Mouse (Mus musculus) MEL (cell line): ENCODE measurements around the gene Wbp4. TPM values are rescaled to one million over a fixed set of nuclear protein-coding genes. Genes with fewer than 3 reads are reported as not detected.
A peak's percentile ranks its signal among the peaks of the same experiment; 100 is the strongest.

Source experiments
- DNase-seq: peaks from one replicate; pipeline ENCODE4 v3.0.0; 2011; ENCODE audit warnings: low read depth, low spot score
- H3K27ac ChIP-seq: 2 replicates; pipeline ENCODE4 v1.5.1; 2012; ENCODE audit warnings: low read depth, mild to moderate bottlenecking, control low read depth, low read length, moderate library complexity; ENCODE audit not compliant: control insufficient read depth
- H3K27me3 ChIP-seq, 2 experiments: fragments of 150-350 bp in 1 of 2; sonication (generic) in 1 of 2; 2 replicates each; pipeline ENCODE4 v1.6.1; 2012; ENCODE audit warnings: low read length in 2 of 2, mild to moderate bottlenecking in 2 of 2, improper control_type of control experiment in 1 of 2, moderate library complexity in 1 of 2; ENCODE audit not compliant: insufficient read depth in 2 of 2, control insufficient read depth in 1 of 2
- H3K36me3 ChIP-seq, 2 experiments: 2 replicates each; pipeline ENCODE4 v1.6.1; 2012 to 2014; ENCODE audit warnings: low read length in 2 of 2, improper control_type of control experiment in 1 of 2, inconsistent platforms in 1 of 2, mild to moderate bottlenecking in 1 of 2; ENCODE audit not compliant: insufficient read depth in 2 of 2, control insufficient read depth in 1 of 2
- H3K4me1 ChIP-seq, 2 experiments: fragments of 150-350 bp in 1 of 2; sonication (generic) in 1 of 2; 2 replicates each; pipeline ENCODE4 v1.6.1; 2012; ENCODE audit warnings: low read length in 2 of 2, improper control_type of control experiment in 1 of 2, mild to moderate bottlenecking in 1 of 2; ENCODE audit not compliant: insufficient read depth in 2 of 2, control insufficient read depth in 1 of 2
- H3K4me3 ChIP-seq, 2 experiments: fragments of 150-350 bp in 1 of 2; sonication (generic) in 1 of 2; 2 replicates each; pipeline ENCODE4 v1.5.1; 2012; ENCODE audit warnings: low read depth in 2 of 2, low read length in 2 of 2, mild to moderate bottlenecking in 2 of 2, moderate library complexity in 2 of 2, control low read depth in 1 of 2, improper control_type of control experiment in 1 of 2; ENCODE audit not compliant: control insufficient read depth in 1 of 2, insufficient read depth in 1 of 2
- H3K79me2 ChIP-seq: 2 replicates; pipeline ENCODE4 v1.6.1; 2012; ENCODE audit warnings: mild to moderate bottlenecking, low read length, moderate library complexity; ENCODE audit not compliant: control insufficient read depth, poor library complexity, insufficient read depth
- H3K9ac ChIP-seq: 2 replicates; pipeline ENCODE4 v1.6.1; 2012; ENCODE audit warnings: low read depth, mild to moderate bottlenecking, control low read depth, low read length, moderate library complexity; ENCODE audit not compliant: control insufficient read depth, poor library complexity, severe bottlenecking
- H3K9me3 ChIP-seq: fragments of 150-350 bp; sonication (generic); replicated peaks from 2 replicates; pipeline ENCODE4 v1.6.1; 2012; ENCODE audit warnings: mild to moderate bottlenecking, low read length, improper control_type of control experiment, moderate library complexity; ENCODE audit not compliant: insufficient read depth
- BHLHE40 ChIP-seq: IDR thresholded peaks from 2 replicates; pipeline ENCODE4 v1.6.1; 2012; ENCODE audit warnings: low read depth, mild to moderate bottlenecking, inconsistent platforms, low read length, improper control_type of control experiment, borderline replicate concordance
- CHD1 ChIP-seq: IDR thresholded peaks from 2 replicates; pipeline ENCODE4 v1.6.1; 2012; ENCODE audit warnings: low read depth, mild to moderate bottlenecking, inconsistent platforms, low read length, improper control_type of control experiment
- CHD2 ChIP-seq: IDR thresholded peaks from 2 replicates; pipeline ENCODE4 v1.6.1; 2011; ENCODE audit warnings: low read length, improper control_type of control experiment
- CTCF ChIP-seq, 3 experiments: IDR thresholded peaks in 2 of 3; conservative IDR thresholded peaks in 1 of 3; 2 replicates each; pipeline ENCODE4 v1.5.1; 2011 to 2012; ENCODE audit warnings: low read length in 3 of 3, low read depth in 2 of 3, mild to moderate bottlenecking in 2 of 3, improper control_type of control experiment in 1 of 3, inconsistent platforms in 1 of 3, mixed read lengths in 1 of 3, moderate library complexity in 1 of 3; ENCODE audit not compliant: control insufficient read depth in 1 of 3, insufficient read depth in 1 of 3, poor library complexity in 1 of 3, severe bottlenecking in 1 of 3
- E2F4 ChIP-seq: IDR thresholded peaks from 2 replicates; pipeline ENCODE4 v1.6.1; 2011; ENCODE audit warnings: low read depth, low read length, improper control_type of control experiment, borderline replicate concordance
- ELF1 ChIP-seq: IDR thresholded peaks from 2 replicates; pipeline ENCODE4 v1.6.1; 2014; ENCODE audit warnings: low read depth, mild to moderate bottlenecking, inconsistent platforms, low read length, improper control_type of control experiment, moderate library complexity
- EP300 ChIP-seq, 2 experiments: IDR thresholded peaks; 2 replicates each; pipeline ENCODE4 v1.6.1; 2011; ENCODE audit warnings: improper control_type of control experiment in 2 of 2, low read length in 2 of 2, low read depth in 1 of 2, mild to moderate bottlenecking in 1 of 2
- ETS1 ChIP-seq: IDR thresholded peaks from 2 replicates; pipeline ENCODE4 v1.6.1; 2012; ENCODE audit warnings: low read depth, mild to moderate bottlenecking, inconsistent platforms, low read length, improper control_type of control experiment, moderate library complexity
- HCFC1 ChIP-seq: IDR thresholded peaks from 2 replicates; pipeline ENCODE4 v1.6.1; 2012; ENCODE audit warnings: low read depth, mild to moderate bottlenecking, inconsistent platforms, low read length, improper control_type of control experiment, moderate library complexity
- JUND ChIP-seq: IDR thresholded peaks from 2 replicates; pipeline ENCODE4 v1.6.1; 2011; ENCODE audit warnings: low read depth, mild to moderate bottlenecking, improper control_type of control experiment, low read length
- KAT2A ChIP-seq: conservative IDR thresholded peaks from 2 replicates; pipeline ENCODE4 v1.6.1; 2012; ENCODE audit warnings: low read depth, low read length, improper control_type of control experiment, inconsistent platforms
- MAFK ChIP-seq: IDR thresholded peaks from 2 replicates; pipeline ENCODE4 v1.6.1; 2011; ENCODE audit warnings: low read depth, mild to moderate bottlenecking, low read length, improper control_type of control experiment, borderline replicate concordance
- MAX ChIP-seq: IDR thresholded peaks from 2 replicates; pipeline ENCODE4 v1.6.1; 2011; ENCODE audit warnings: low read length, improper control_type of control experiment
- MAZ ChIP-seq: IDR thresholded peaks from 2 replicates; pipeline ENCODE4 v1.6.1; 2012; ENCODE audit warnings: low read depth, mild to moderate bottlenecking, inconsistent platforms, low read length, improper control_type of control experiment
- MEF2A ChIP-seq: IDR thresholded peaks from 2 replicates; pipeline ENCODE4 v1.6.1; 2014; ENCODE audit warnings: low read depth, mild to moderate bottlenecking, inconsistent platforms, low read length, improper control_type of control experiment; ENCODE audit not compliant: poor library complexity, insufficient replicate concordance, severe bottlenecking; ENCODE audit errors: extremely low read depth
- MXI1 ChIP-seq: IDR thresholded peaks from 2 replicates; pipeline ENCODE4 v1.6.1; 2011; ENCODE audit warnings: mild to moderate bottlenecking, low read depth, low read length, improper control_type of control experiment
- MYB ChIP-seq: IDR thresholded peaks from 2 replicates; pipeline ENCODE4 v1.6.1; 2011; ENCODE audit warnings: mild to moderate bottlenecking, low read depth, low read length, improper control_type of control experiment
- MYC ChIP-seq: IDR thresholded peaks from 2 replicates; pipeline ENCODE4 v1.6.1; 2011; ENCODE audit warnings: low read depth, mild to moderate bottlenecking, low read length, improper control_type of control experiment, moderate library complexity
- NELFE ChIP-seq: IDR thresholded peaks from 2 replicates; pipeline ENCODE4 v1.6.1; 2011; ENCODE audit warnings: low read depth, low read length, improper control_type of control experiment
- NRF1 ChIP-seq: IDR thresholded peaks from 2 replicates; pipeline ENCODE4 v1.6.1; 2014; ENCODE audit warnings: low read depth, mild to moderate bottlenecking, inconsistent platforms, low read length, improper control_type of control experiment, moderate library complexity; ENCODE audit not compliant: poor library complexity, insufficient read depth, severe bottlenecking
- POLR2A ChIP-seq, 2 experiments: IDR thresholded peaks; 2 replicates each; pipeline ENCODE4 v1.6.1; 2011 to 2012; ENCODE audit warnings: low read length in 2 of 2, mild to moderate bottlenecking in 2 of 2, control low read depth in 1 of 2, improper control_type of control experiment in 1 of 2, low read depth in 1 of 2, moderate library complexity in 1 of 2; ENCODE audit not compliant: control insufficient read depth in 1 of 2, insufficient read depth in 1 of 2, poor library complexity in 1 of 2
- POLR2AphosphoS2 ChIP-seq: IDR thresholded peaks from 2 replicates; pipeline ENCODE4 v1.6.1; 2011; ENCODE audit warnings: low read length, improper control_type of control experiment
- POLR2AphosphoS5 ChIP-seq: IDR thresholded peaks from 2 replicates; pipeline ENCODE4 v1.6.1; 2012; ENCODE audit warnings: low read depth, borderline replicate concordance, mild to moderate bottlenecking, inconsistent platforms, low read length, moderate library complexity, mixed read lengths
- RAD21 ChIP-seq: IDR thresholded peaks from 2 replicates; pipeline ENCODE4 v1.6.1; 2011; ENCODE audit warnings: mild to moderate bottlenecking, low read depth, low read length, improper control_type of control experiment
- RCOR1 ChIP-seq: IDR thresholded peaks from 2 replicates; pipeline ENCODE4 v1.6.1; 2012; ENCODE audit warnings: low read depth, mild to moderate bottlenecking, inconsistent platforms, low read length, improper control_type of control experiment
- SMC3 ChIP-seq: IDR thresholded peaks from 2 replicates; pipeline ENCODE4 v1.6.1; 2011; ENCODE audit warnings: low read depth, low read length, improper control_type of control experiment
- TAL1 ChIP-seq: IDR thresholded peaks from 2 replicates; pipeline ENCODE4 v1.6.1; 2012; ENCODE audit warnings: mild to moderate bottlenecking, inconsistent platforms, low read length, moderate library complexity, mixed read lengths
- TBP ChIP-seq: IDR thresholded peaks from 2 replicates; pipeline ENCODE4 v1.8.0; 2011; ENCODE audit warnings: low read depth, low read length, improper control_type of control experiment
- TCF12 ChIP-seq: IDR thresholded peaks from 2 replicates; pipeline ENCODE4 v1.6.1; 2014; ENCODE audit warnings: low read depth, mild to moderate bottlenecking, inconsistent platforms, low read length, improper control_type of control experiment, moderate library complexity
- UBTF ChIP-seq: IDR thresholded peaks from 2 replicates; pipeline ENCODE4 v1.6.1; 2012; ENCODE audit warnings: low read depth, mild to moderate bottlenecking, inconsistent platforms, low read length, improper control_type of control experiment, moderate library complexity, borderline replicate concordance; ENCODE audit not compliant: insufficient read depth
- USF1 ChIP-seq: IDR thresholded peaks from 2 replicates; pipeline ENCODE4 v1.6.1; 2014; ENCODE audit warnings: low read depth, mild to moderate bottlenecking, inconsistent platforms, low read length, improper control_type of control experiment, moderate library complexity
- ZC3H11A ChIP-seq: IDR thresholded peaks from 2 replicates; pipeline ENCODE4 v1.6.1; 2012; ENCODE audit warnings: low read depth, mild to moderate bottlenecking, inconsistent platforms, low read length, improper control_type of control experiment
- ZKSCAN1 ChIP-seq: IDR thresholded peaks from 2 replicates; pipeline ENCODE4 v1.6.1; 2012; ENCODE audit warnings: low read depth, mild to moderate bottlenecking, inconsistent platforms, low read length, improper control_type of control experiment, moderate library complexity
- ZMIZ1 ChIP-seq: IDR thresholded peaks from 2 replicates; pipeline ENCODE4 v1.6.1; 2012; ENCODE audit warnings: low read depth, mild to moderate bottlenecking, inconsistent platforms, low read length, improper control_type of control experiment, moderate library complexity
- ZNF384 ChIP-seq: IDR thresholded peaks from 2 replicates; pipeline ENCODE4 v1.6.1; 2012; ENCODE audit warnings: low read depth, mild to moderate bottlenecking, inconsistent platforms, low read length, improper control_type of control experiment
- polyA plus RNA-seq, 2 experiments: library from polyadenylated mRNA; stranded (reverse) in 1 of 2; unstranded in 1 of 2; fragments of >175 nt in 1 of 2; fragments of >200 nt in 1 of 2; gene quantifications; 2 replicates each; pipeline versions ENCODE4 v1.2.1 to v1.2.4; 2012; ENCODE audit warnings: low replicate concordance in 2 of 2, low read depth in 1 of 2; ENCODE audit not compliant: insufficient read length in 2 of 2, insufficient read depth in 1 of 2, missing spikeins in 1 of 2
- total RNA-seq: library from RNA; depleted of rRNA; stranded (reverse); fragments of 300-350 nt; gene quantifications from 2 replicates; pipeline ENCODE4 v1.2.3, GENCODE M21; 2012; rRNA removed

The Wbp4 gene
- total RNA-seq: 14.5 and 15.9 TPM in 2 replicates
- polyA plus RNA-seq: 10 to 100 TPM; 22.1 to 87.6 TPM

DNA sequence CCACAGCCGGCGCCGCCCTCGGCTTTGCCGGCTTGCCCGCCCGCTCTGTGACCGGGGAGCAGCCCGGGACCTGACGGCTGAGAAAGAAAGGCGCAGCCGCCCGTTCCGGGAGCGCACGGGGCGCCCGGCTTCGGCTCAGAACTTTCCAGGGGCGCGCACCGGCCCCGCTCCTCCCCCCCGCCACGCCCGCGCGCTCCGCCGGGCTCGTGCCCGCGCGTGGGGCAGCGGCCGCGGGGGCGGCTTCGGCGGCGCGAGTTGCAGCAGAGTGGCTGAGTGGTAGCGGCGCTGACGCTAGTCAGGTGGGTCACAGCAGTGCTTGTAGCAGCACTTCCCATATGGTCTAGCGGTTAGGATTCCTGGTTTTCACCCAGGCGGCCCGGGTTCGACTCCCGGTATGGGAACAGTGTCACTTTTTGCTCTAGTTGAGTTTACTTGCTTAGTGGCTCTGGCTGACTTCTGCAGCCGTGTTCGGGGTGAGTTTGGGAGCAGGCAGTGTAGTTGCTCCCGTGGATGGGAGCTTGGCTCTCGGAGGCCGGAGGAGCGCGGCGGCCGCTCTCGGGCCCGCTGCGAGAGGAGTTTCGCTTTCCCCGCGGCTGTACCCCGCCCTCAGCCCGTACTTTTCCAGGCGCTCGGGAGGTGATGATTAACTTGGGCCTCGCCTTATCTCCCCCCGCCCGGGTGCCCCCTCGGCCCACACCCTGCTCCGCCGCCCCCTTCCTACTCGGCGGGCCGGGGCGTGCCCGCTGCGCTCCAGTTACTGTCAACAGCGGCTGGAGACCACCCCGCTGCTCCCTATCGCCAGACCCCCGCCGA, at the start of gene Wbp4:
Wbp4 (minus strand) TSS at position 182 of the 813 bp plus-strand sequence.
- Histone ChIP-seq H3K27me3 (no peaks in the 10 kb centered on the region), H3K4me3 (peak within 1 kb of the TSS; percentile 96 to 99), H3K9me3 (no peaks in the 10 kb centered on the region), H3K36me3 (peaks cover 0 to 7% of the 10 kb centered on the region in 2 experiments; a peak in 2 of 4 replicates), H3K27ac (peak within 1 kb of the TSS; percentile 86), H3K79me2 (peaks cover 13% of the 10 kb centered on the region), H3K4me1 (peaks cover 0 to 5% of the 10 kb centered on the region in 2 experiments; a peak in 2 of 4 replicates), H3K9ac (peak within 1 kb of the TSS; percentile 99)
- DNase-seq: peak; percentile 93
- no peak for TF ChIP-seq ZKSCAN1
- no peak for TF ChIP-seq POLR2AphosphoS2
- no peak for TF ChIP-seq RAD21
- TF ChIP-seq ZNF384: no peak
- no peak for TF ChIP-seq ZMIZ1
- no peak; the same call in 1 of the 2 replicates for TF ChIP-seq E2F4
- TF ChIP-seq TCF12: peak; percentile 62
- no peak for TF ChIP-seq MXI1
- TF ChIP-seq UBTF: peak; percentile 96
- TF ChIP-seq MAFK: peak; percentile 98
- no peak for TF ChIP-seq CHD2
- TF ChIP-seq TBP: peak; percentile 99
- TF ChIP-seq RCOR1: no peak
- no peak for TF ChIP-seq ZC3H11A
- TF ChIP-seq EP300 (IDR thresholded peaks at IDR 0.05; ENCODE audit: low read depth in 1 of 2, low read length in 2 of 2): peak in 1 of 2 experiments; percentile 45; a peak in 3 of 4 replicates
- TF ChIP-seq NELFE: peak; percentile 24
- no peak for TF ChIP-seq MYB
- no peak for TF ChIP-seq SMC3
- peak; percentile 50 for TF ChIP-seq TAL1
- TF ChIP-seq POLR2A (IDR thresholded peaks at IDR 0.05; ENCODE audit: control insufficient read depth in 1 of 2, insufficient read depth in 1 of 2, low read depth in 1 of 2, low read length in 2 of 2, poor library complexity in 1 of 2): peak in 1 of 2 experiments; percentile 37; a peak in 2 of 4 replicates
- 0 out of 2 replicates have a peak, but pooled peaks have one; percentile 6 for TF ChIP-seq BHLHE40
- peak; percentile 49 for TF ChIP-seq HCFC1
- TF ChIP-seq POLR2AphosphoS5: no peak
- no peak for TF ChIP-seq CTCF (IDR thresholded peaks at IDR 0.05 in 2 of 3, conservative IDR thresholded peaks at IDR 0.05 in 1 of 3; ENCODE audit: control insufficient read depth in 1 of 3, insufficient read depth in 1 of 3, low read depth in 2 of 3, low read length in 3 of 3, poor library complexity in 1 of 3, severe bottlenecking in 1 of 3)
- no peak for TF ChIP-seq CHD1
- no peak for TF ChIP-seq USF1
- no peak for TF ChIP-seq NRF1
- no peak for TF ChIP-seq MAX
- TF ChIP-seq MAZ: peak; percentile 52; the same call in 1 of the 2 replicates
- TF ChIP-seq MEF2A: no peak
- TF ChIP-seq JUND: no peak
- TF ChIP-seq ELF1: no peak; the same call in 1 of the 2 replicates
- TF ChIP-seq ETS1: peak; percentile 65
- TF ChIP-seq MYC: no peak
- no peak; the same call in 1 of the 2 replicates for TF ChIP-seq KAT2A
